In genomic region chr4:135273307-135273682, GRCm38 (mm10) we compare ENCODE assay signal across 8 mouse cellular contexts. TPM values are rescaled to one million over a fixed set of nuclear protein-coding genes. Genes with fewer than 3 reads are reported as not detected.
A peak's percentile ranks its signal among the peaks of the same experiment; 100 is the strongest.
DNase-seq lines count a peak whose midpoint lies in the region; ATAC-seq and TF ChIP-seq lines count a peak whose summit lies in the region.

No protein-coding gene starts in this region.

- ATAC-seq in heart, embryonic 14.5 days (ENCODE audit: insufficient number of reproducible peaks, insufficient read depth, low FRiP score, low read depth): no peak
- no peak for ATAC-seq in embryonic facial prominence, embryonic 13.5 days (ENCODE audit: insufficient number of reproducible peaks, insufficient read depth, low FRiP score, low TSS enrichment, low read depth)
- ATAC-seq in lung, embryonic 15.5 days (ENCODE audit: borderline replicate concordance, extremely low read depth, low FRiP score, low TSS enrichment): no peak

- TF ChIP-seq CTCF in kidney, adult 2 months (conservative IDR thresholded peaks at IDR 0.05; ENCODE audit: insufficient read depth, insufficient read length, low read depth, low read length): no peak

- WGBS in heart, embryonic 14.5 days: 4% methylated on average over 17 of the region's 17 CpGs
- 1% methylated on average over 17 of the region's 17 CpGs for WGBS in embryonic facial prominence, embryonic 13.5 days
- 5% methylated on average over 17 of the region's 17 CpGs for WGBS in kidney, adult 2 months
- WGBS in lung, embryonic 15.5 days: 4% methylated on average over 17 of the region's 17 CpGs

- peaks cover 15% of the 10 kb centered on the region for H3K36me3 ChIP-seq in heart, embryonic 14.5 days (ENCODE audit: control insufficient read depth, insufficient read depth, low read length)
- H3K36me3 ChIP-seq in embryonic facial prominence, embryonic 13.5 days: no peaks in the 10 kb centered on the region
- no peaks in the 10 kb centered on the region for H3K36me3 ChIP-seq in kidney, adult 2 months (ENCODE audit: control insufficient read depth, insufficient read depth, low read length)
- no peaks in the 10 kb centered on the region for H3K36me3 ChIP-seq in lung, embryonic 15.5 days

- no peaks in the 10 kb centered on the region for H3K9me3 ChIP-seq in heart, embryonic 14.5 days (ENCODE audit: control insufficient read depth, low read length)
- no peaks in the 10 kb centered on the region for H3K9me3 ChIP-seq in embryonic facial prominence, embryonic 13.5 days
- no peaks in the 10 kb centered on the region for H3K9me3 ChIP-seq in lung, embryonic 15.5 days

- H3K4me3 ChIP-seq in heart, embryonic 14.5 days (ENCODE audit: control insufficient read depth in 1 of 2, insufficient read depth in 1 of 2, low read depth in 1 of 2, low read length in 2 of 2): peak overlapping the region; percentile 21 to 37
- peak overlapping the region; percentile 86 for H3K4me3 ChIP-seq in embryonic facial prominence, embryonic 13.5 days
- H3K4me3 ChIP-seq in kidney, adult 2 months (ENCODE audit: insufficient read depth, low read depth, low read length): peak overlapping the region; percentile 29
- H3K4me3 ChIP-seq in lung, embryonic 15.5 days: peak overlapping the region; percentile 96

- DNase-seq in heart, adult 8-10 months (ENCODE audit: low spot score): no peak
- DNase-seq in kidney, adult 2 months: peak; percentile 86
- peak; percentile 82 for DNase-seq in yolk sac, embryonic 10.5 days (ENCODE audit: low spot score)
- no peak for DNase-seq in layer of hippocampus, adult 18-20 months (ENCODE audit: low spot score in 2 of 2)
- DNase-seq in adrenal gland, adult 8-10 months: no peak

- no peak for TF ChIP-seq POLR2A in kidney, adult 2 months (IDR thresholded peaks at IDR 0.05; ENCODE audit: low read depth, low read length)

- peaks cover 14 to 30% of the 10 kb centered on the region in 2 experiments for H3K4me1 ChIP-seq in heart, embryonic 14.5 days (ENCODE audit: control insufficient read depth in 2 of 2, insufficient read depth in 2 of 2, low read length in 2 of 2)
- peaks cover 33% of the 10 kb centered on the region for H3K4me1 ChIP-seq in embryonic facial prominence, embryonic 13.5 days
- H3K4me1 ChIP-seq in kidney, adult 2 months (ENCODE audit: control insufficient read depth, insufficient read depth, low read length): peaks cover 29% of the 10 kb centered on the region
- H3K4me1 ChIP-seq in lung, embryonic 15.5 days: peaks cover 35% of the 10 kb centered on the region

- H3K27ac ChIP-seq in heart, embryonic 14.5 days (replicated peaks in 1 of 2; ENCODE audit: control insufficient read depth in 1 of 2, insufficient read depth in 1 of 2, low read depth in 2 of 2, low read length in 2 of 2): peak overlapping the region; percentile 59 to 69
- no peak overlapping the region for H3K27ac ChIP-seq in embryonic facial prominence, embryonic 13.5 days
- peak overlapping the region; percentile 79 for H3K27ac ChIP-seq in kidney, adult 2 months (ENCODE audit: insufficient read depth, low read depth, low read length)
- peak overlapping the region; percentile 76 for H3K27ac ChIP-seq in lung, embryonic 15.5 days

- peak overlapping the region; percentile 64 for H3K4me2 ChIP-seq in heart, embryonic 14.5 days (ENCODE audit: low read length)
- peak overlapping the region; percentile 73 for H3K4me2 ChIP-seq in embryonic facial prominence, embryonic 13.5 days
- peak overlapping the region; percentile 61 for H3K4me2 ChIP-seq in lung, embryonic 15.5 days

- no peaks in the 10 kb centered on the region for H3K27me3 ChIP-seq in heart, embryonic 14.5 days (ENCODE audit: control insufficient read depth, insufficient read depth, low read length)
- peaks cover 16% of the 10 kb centered on the region for H3K27me3 ChIP-seq in embryonic facial prominence, embryonic 13.5 days
- H3K27me3 ChIP-seq in kidney, adult 2 months (replicated peaks; ENCODE audit: control insufficient read depth, insufficient read depth, low read length): no peaks in the 10 kb centered on the region
- no peaks in the 10 kb centered on the region for H3K27me3 ChIP-seq in lung, embryonic 15.5 days

- H3K9ac ChIP-seq in heart, embryonic 14.5 days (ENCODE audit: low read length): peak overlapping the region; percentile 62
- H3K9ac ChIP-seq in embryonic facial prominence, embryonic 13.5 days: peak overlapping the region; percentile 65
- H3K9ac ChIP-seq in lung, embryonic 15.5 days: peak overlapping the region; percentile 29

RNA-seq across cellular contexts. Expression of gene Clic4, which starts 0.7 kb away (rescaled TPM):
- polyA plus RNA-seq in heart, embryonic 14.5 days (2014; fragmentation: Nextera tagmentation; extraction: Ambion mirVana): 181 and 194 TPM in 2 replicates
- 100 to 1,000 TPM; 236 to 258 (median 249) TPM for total RNA-seq in heart, adult 8-10 months (2022)
- polyA plus RNA-seq in embryonic facial prominence, embryonic 13.5 days (2015; fragmentation: Nextera tagmentation; extraction: Ambion mirVana): 121 TPM in 2 replicates
- 86.6 and 91.1 TPM in 2 replicates for polyA plus RNA-seq in kidney, adult 2 months (2012; rRNA removed)
- polyA plus RNA-seq in lung, embryonic 15.5 days (2015; fragmentation: Nextera tagmentation; extraction: Ambion mirVana): 181 and 185 TPM in 2 replicates
- 10 to 100 TPM; 40.1 to 40.2 TPM for total RNA-seq in layer of hippocampus, adult 18-20 months (2021)
- total RNA-seq in adrenal gland, adult 8-10 months (2022): 10 to 100 TPM; 59.8 to 89.0 (median 74.4) TPM

Comparison
In these comparisons a context has a peak if more than half of its experiments do, and no peak if none do; other contexts are left out.
1. H3K4me3 ChIP-seq: peak in every context shown above with its lines; median percentile 96 in lung, embryonic 15.5 days; 86 in embryonic facial prominence, embryonic 13.5 days; 29 in heart, embryonic 14.5 days; 29 in kidney, adult 2 months.
2. DNase-seq: peak in kidney, adult 2 months (single experiment) and yolk sac, embryonic 10.5 days (single experiment); none in heart, adult 8-10 months (single experiment), layer of hippocampus, adult 18-20 months (0 of 2) and adrenal gland, adult 8-10 months (single experiment).
3. Peak in every context shown above with its lines, with median percentiles within 50 percentile points of each other: H3K4me2 ChIP-seq and H3K9ac ChIP-seq.